In genomic region chr7:100871892-100872291, GRCm38 (mm10) we compare ENCODE assay signal across 8 mouse cellular contexts. TPM values are rescaled to one million over a fixed set of nuclear protein-coding genes. Genes with fewer than 3 reads are reported as not detected.
DNase-seq lines count a peak whose midpoint lies in the region.
"Had no signal": no experiment of that assay in that cellular context is flagged by ENCODE, and none has a peak within 500 bp of the region (broad histone marks: within the 10 kb centered on the region; RNA-seq: fewer than 3 reads in every experiment).

No protein-coding gene starts in this region.

- DNase-seq in lung, postnatal 10 days: peak; percentile 69
- no peak for DNase-seq in lung, postnatal 25 days (ENCODE audit: low spot score)
- DNase-seq in adrenal gland, adult 8-10 months: peak; percentile 73
- DNase-seq in adrenal gland, postnatal 4 days (ENCODE audit: low spot score in 2 of 2): peak; percentile 35 to 44
- peak; percentile 63 to 68 for DNase-seq in kidney, postnatal 25 days
- DNase-seq in urinary bladder, postnatal 10 days (ENCODE audit: low spot score): no peak
- DNase-seq in cerebellum, adult 11 months: no peak
- DNase-seq: cerebellum, adult 8-10 months had no signal

RNA-seq across cellular contexts. Expression of gene Relt, which starts 8.6 kb away (rescaled TPM):
- 1 to 10 TPM; 1.2 to 1.8 (median 1.5) TPM for total RNA-seq in adrenal gland, adult 8-10 months (2022)
- 1 to 10 TPM; 5.8 to 6.0 TPM for total RNA-seq in adrenal gland, postnatal 4 days (2021)

Comparison
In these comparisons a context has a peak if more than half of its experiments do, and no peak if none do; other contexts are left out.
1. DNase-seq: peak in lung, postnatal 10 days (single experiment), adrenal gland, adult 8-10 months (single experiment), adrenal gland, postnatal 4 days (2 of 2) and kidney, postnatal 25 days (2 of 2); none in lung, postnatal 25 days (single experiment), urinary bladder, postnatal 10 days (single experiment) and cerebellum, adult 11 months (single experiment).